Comparison of ENCODE assay signal across 8 mouse cellular contexts in genomic region chr1:172082899-172083445, GRCm38 (mm10). TPM values are rescaled to one million over a fixed set of nuclear protein-coding genes. Genes with fewer than 3 reads are reported as not detected.
DNase-seq lines count a peak whose midpoint lies in the region; ATAC-seq and TF ChIP-seq lines count a peak whose summit lies in the region.

No protein-coding gene starts in this region.

- no peaks in the 10 kb centered on the region for H3K27me3 ChIP-seq in spleen, adult 2 months (ENCODE audit: control insufficient read depth, insufficient read depth, low read length)
- H3K27me3 ChIP-seq in forebrain, embryonic 10.5 days (ENCODE audit: poor library complexity, severe bottlenecking): no peaks in the 10 kb centered on the region
- no peaks in the 10 kb centered on the region for H3K27me3 ChIP-seq in liver, embryonic 11.5 days (replicated peaks; ENCODE audit: control insufficient read depth, insufficient read depth, low read length)
- no peaks in the 10 kb centered on the region for H3K27me3 ChIP-seq in stomach, embryonic 15.5 days (replicated peaks)

- TF ChIP-seq POLR2A in spleen, adult 2 months (IDR thresholded peaks at IDR 0.05; ENCODE audit: low read depth, low read length): no peak

- H3K9me3 ChIP-seq in forebrain, embryonic 10.5 days: no peaks in the 10 kb centered on the region
- no peaks in the 10 kb centered on the region for H3K9me3 ChIP-seq in liver, embryonic 11.5 days (ENCODE audit: control insufficient read depth, low read length)
- no peaks in the 10 kb centered on the region for H3K9me3 ChIP-seq in stomach, embryonic 15.5 days

- 1% methylated on average over 24 of the region's 24 CpGs for WGBS in spleen, adult 2 months
- WGBS in forebrain, embryonic 10.5 days: 4% methylated on average over 24 of the region's 24 CpGs
- WGBS in liver, embryonic 11.5 days: 1% methylated on average over 24 of the region's 24 CpGs
- WGBS in stomach, embryonic 15.5 days: under 1% methylated on average over 24 of the region's 24 CpGs

- peak; percentile 67 for ATAC-seq in liver, embryonic 11.5 days (replicated peaks; ENCODE audit: low FRiP score)
- peak; percentile 37; the same call in 1 of the 2 replicates for ATAC-seq in stomach, embryonic 15.5 days (ENCODE audit: insufficient read depth, low FRiP score, low read depth)

- H3K36me3 ChIP-seq in spleen, adult 2 months (ENCODE audit: control insufficient read depth, insufficient read depth, low read length): peaks cover 6% of the 10 kb centered on the region
- H3K36me3 ChIP-seq in forebrain, embryonic 10.5 days (replicated peaks): peaks cover 30% of the 10 kb centered on the region
- H3K36me3 ChIP-seq in liver, embryonic 11.5 days (ENCODE audit: control insufficient read depth, insufficient read depth, low read length): peaks cover 12% of the 10 kb centered on the region; the same call in 1 of the 2 replicates
- H3K36me3 ChIP-seq in stomach, embryonic 15.5 days: peaks cover 16% of the 10 kb centered on the region

- TF ChIP-seq CTCF in spleen, adult 2 months (IDR thresholded peaks at IDR 0.05; ENCODE audit: extremely low read depth, insufficient read depth, insufficient read length, insufficient replicate concordance): no peak

- H3K9ac ChIP-seq in liver, embryonic 11.5 days (ENCODE audit: low read depth, low read length): peak overlapping the region; percentile 90
- peak overlapping the region; percentile 70 for H3K9ac ChIP-seq in stomach, embryonic 15.5 days

- peaks cover 10% of the 10 kb centered on the region for H3K4me1 ChIP-seq in spleen, adult 2 months (ENCODE audit: control insufficient read depth, insufficient read depth, insufficient read length)
- H3K4me1 ChIP-seq in forebrain, embryonic 10.5 days: peaks cover 25% of the 10 kb centered on the region
- H3K4me1 ChIP-seq in liver, embryonic 11.5 days (replicated peaks; ENCODE audit: control insufficient read depth, insufficient read depth, low read length): peaks cover 14% of the 10 kb centered on the region
- H3K4me1 ChIP-seq in stomach, embryonic 15.5 days: peaks cover 10% of the 10 kb centered on the region

- DNase-seq in spleen, adult 2 months (ENCODE audit: low read depth in 1 of 2, low spot score in 2 of 2): no peak
- DNase-seq in spleen, postnatal 36 days (ENCODE audit: low spot score in 2 of 2): no peak
- DNase-seq in forebrain, embryonic 10.5 days (ENCODE audit: extremely low spot score, low spot score): no peak
- no peak for DNase-seq in liver, embryonic 11.5 days (ENCODE audit: low spot score)
- DNase-seq in urinary bladder, postnatal 4 days (ENCODE audit: low spot score in 2 of 2): no peak
- no peak for DNase-seq in adrenal gland, adult (ENCODE audit: inconsistent age in 2 of 2, low spot score in 1 of 2)
- DNase-seq in spleen, postnatal 4 days (ENCODE audit: low spot score in 2 of 2): no peak

- peak overlapping the region; percentile 77 for H3K27ac ChIP-seq in spleen, adult 2 months (ENCODE audit: insufficient read depth, low read length)
- H3K27ac ChIP-seq in forebrain, embryonic 10.5 days: peak overlapping the region; percentile 96
- 0 out of 2 replicates have a peak overlapping the region, but pooled peaks have one; percentile 20 for H3K27ac ChIP-seq in liver, embryonic 11.5 days (ENCODE audit: low read depth, low read length)
- H3K27ac ChIP-seq in stomach, embryonic 15.5 days: peak overlapping the region; percentile 81

- peak overlapping the region; percentile 97 for H3K4me3 ChIP-seq in spleen, adult 2 months (ENCODE audit: extremely low read depth, insufficient read depth, insufficient read length)
- peak overlapping the region; percentile 72 for H3K4me3 ChIP-seq in forebrain, embryonic 10.5 days
- H3K4me3 ChIP-seq in liver, embryonic 11.5 days (ENCODE audit: low read depth, low read length): peak overlapping the region; percentile 86
- H3K4me3 ChIP-seq in stomach, embryonic 15.5 days (replicated peaks): peak overlapping the region; percentile 81

- H3K4me2 ChIP-seq in liver, embryonic 11.5 days: peak overlapping the region; percentile 83
- H3K4me2 ChIP-seq in stomach, embryonic 15.5 days: peak overlapping the region; percentile 53

RNA-seq across cellular contexts. Expression of gene Ncstn, which starts 0.4 kb away (rescaled TPM):
- polyA plus RNA-seq in spleen, adult 2 months (2012; rRNA removed): 64.0 and 64.4 TPM in 2 replicates
- 91.6 and 95.3 TPM in 2 replicates for polyA plus RNA-seq in forebrain, embryonic 10.5 days (2016; fragmentation: Nextera tagmentation; extraction: Ambion mirVana)
- 75.3 and 76.5 TPM in 2 replicates for polyA plus RNA-seq in liver, embryonic 11.5 days (2014; fragmentation: Nextera tagmentation; extraction: Ambion mirVana)
- polyA plus RNA-seq in stomach, embryonic 15.5 days (2015; fragmentation: Nextera tagmentation; extraction: Ambion mirVana): 114 and 133 TPM in 2 replicates

RNA-seq across cellular contexts. Expression of gene Copa, which starts 0.6 kb away (rescaled TPM):
- 26.9 and 31.7 TPM in 2 replicates for polyA plus RNA-seq in spleen, adult 2 months (2012; rRNA removed)
- 176 TPM in 2 replicates for polyA plus RNA-seq in forebrain, embryonic 10.5 days (2016; fragmentation: Nextera tagmentation; extraction: Ambion mirVana)
- 137 and 153 TPM in 2 replicates for polyA plus RNA-seq in liver, embryonic 11.5 days (2014; fragmentation: Nextera tagmentation; extraction: Ambion mirVana)
- polyA plus RNA-seq in stomach, embryonic 15.5 days (2015; fragmentation: Nextera tagmentation; extraction: Ambion mirVana): 190 and 220 TPM in 2 replicates

RNA-seq across cellular contexts. Expression of gene Nhlh1, which starts 25.6 kb away (rescaled TPM):
- not detected in 2 replicates for polyA plus RNA-seq in spleen, adult 2 months (2012; rRNA removed)
- 1.6 and 2.7 TPM in 2 replicates for polyA plus RNA-seq in forebrain, embryonic 10.5 days (2016; fragmentation: Nextera tagmentation; extraction: Ambion mirVana)
- 0.11 TPM in 1 of 2 replicates, not detected in the other for polyA plus RNA-seq in liver, embryonic 11.5 days (2014; fragmentation: Nextera tagmentation; extraction: Ambion mirVana)
- not detected in 2 replicates for polyA plus RNA-seq in stomach, embryonic 15.5 days (2015; fragmentation: Nextera tagmentation; extraction: Ambion mirVana)

RNA-seq across cellular contexts. Expression of gene Pex19, which starts 43.6 kb away (rescaled TPM):
- 26.4 and 28.0 TPM in 2 replicates for polyA plus RNA-seq in spleen, adult 2 months (2012; rRNA removed)
- 153 and 159 TPM in 2 replicates for polyA plus RNA-seq in forebrain, embryonic 10.5 days (2016; fragmentation: Nextera tagmentation; extraction: Ambion mirVana)
- 81.8 and 86.4 TPM in 2 replicates for polyA plus RNA-seq in liver, embryonic 11.5 days (2014; fragmentation: Nextera tagmentation; extraction: Ambion mirVana)
- 112 and 132 TPM in 2 replicates for polyA plus RNA-seq in stomach, embryonic 15.5 days (2015; fragmentation: Nextera tagmentation; extraction: Ambion mirVana)

RNA-seq across cellular contexts. Expression of gene Vangl2, which starts 54.7 kb away (rescaled TPM):
- polyA plus RNA-seq in spleen, adult 2 months (2012; rRNA removed): 3.7 and 4.3 TPM in 2 replicates
- polyA plus RNA-seq in forebrain, embryonic 10.5 days (2016; fragmentation: Nextera tagmentation; extraction: Ambion mirVana): 40.6 and 41.7 TPM in 2 replicates
- polyA plus RNA-seq in liver, embryonic 11.5 days (2014; fragmentation: Nextera tagmentation; extraction: Ambion mirVana): 5.4 and 6.2 TPM in 2 replicates
- polyA plus RNA-seq in stomach, embryonic 15.5 days (2015; fragmentation: Nextera tagmentation; extraction: Ambion mirVana): 9.9 and 11.3 TPM in 2 replicates

Comparison
In these comparisons a context has a peak if more than half of its experiments do, and no peak if none do; other contexts are left out.
1. H3K27ac ChIP-seq: peak in every context shown above with its lines; median percentile 96 in forebrain, embryonic 10.5 days; 81 in stomach, embryonic 15.5 days; 77 in spleen, adult 2 months; 20 in liver, embryonic 11.5 days.